Mouse (Mus musculus) embryonic facial prominence, embryonic 13.5 days (tissue): ENCODE measurements at regions not wholly inside any gene's neighbourhood (a gene's known extent, or its start where the extent isn't known, plus 50 kb on each side); places are given as distances from the start of the nearest gene placed in this dataset.

Experiments used
- ATAC-seq: fragments of 200-750 bp; cut with Nextera tagmentation; 2 replicates; pipeline ENCODE4 v1.8.0; 2017; ENCODE audit warnings: low read depth; ENCODE audit not compliant: insufficient number of reproducible peaks, insufficient read depth, low FRiP score, low TSS enrichment
- H3K27ac ChIP-seq: fragments of 300-500 bp; sonication (generic); 2 replicates; pipeline ENCODE4 v1.5.1; 2015; ENCODE audit warnings: moderate library complexity, mild to moderate bottlenecking, inconsistent platforms
- H3K27me3 ChIP-seq: fragments of 300-500 bp; sonication (generic); 2 replicates; pipeline ENCODE4 v1.6.1; 2015; ENCODE audit warnings: mild to moderate bottlenecking, inconsistent platforms
- H3K36me3 ChIP-seq: fragments of 300-500 bp; sonication (generic); 2 replicates; pipeline ENCODE4 v1.6.1; 2015; ENCODE audit warnings: mild to moderate bottlenecking, inconsistent platforms
- H3K4me1 ChIP-seq: fragments of 300-500 bp; sonication (generic); 2 replicates; pipeline ENCODE4 v1.6.1; 2015; ENCODE audit warnings: inconsistent platforms
- H3K4me2 ChIP-seq: fragments of 300-500 bp; sonication (generic); 2 replicates; pipeline ENCODE4 v1.6.1; 2015; ENCODE audit warnings: moderate library complexity, mild to moderate bottlenecking, inconsistent platforms
- H3K4me3 ChIP-seq: fragments of 300-500 bp; sonication (generic); 2 replicates; pipeline ENCODE4 v1.5.1; 2015; ENCODE audit warnings: mild to moderate bottlenecking, inconsistent platforms
- H3K9ac ChIP-seq: fragments of 300-500 bp; sonication (generic); 2 replicates; pipeline ENCODE4 v1.6.1; 2015; ENCODE audit warnings: mild to moderate bottlenecking, inconsistent platforms
- H3K9me3 ChIP-seq: fragments of 300-500 bp; sonication (generic); 2 replicates; pipeline ENCODE4 v1.6.1; 2016; ENCODE audit warnings: inconsistent platforms
- WGBS: fragments of 180-500 bp; shearing (Covaris S2); methylation state at CpG from one replicate; pipeline ENCODE4 v1.1.7; 2015; ENCODE audit warnings: mixed read lengths; 5-methylcytosine and 5-hydroxymethylcytosine counted together

DNA sequence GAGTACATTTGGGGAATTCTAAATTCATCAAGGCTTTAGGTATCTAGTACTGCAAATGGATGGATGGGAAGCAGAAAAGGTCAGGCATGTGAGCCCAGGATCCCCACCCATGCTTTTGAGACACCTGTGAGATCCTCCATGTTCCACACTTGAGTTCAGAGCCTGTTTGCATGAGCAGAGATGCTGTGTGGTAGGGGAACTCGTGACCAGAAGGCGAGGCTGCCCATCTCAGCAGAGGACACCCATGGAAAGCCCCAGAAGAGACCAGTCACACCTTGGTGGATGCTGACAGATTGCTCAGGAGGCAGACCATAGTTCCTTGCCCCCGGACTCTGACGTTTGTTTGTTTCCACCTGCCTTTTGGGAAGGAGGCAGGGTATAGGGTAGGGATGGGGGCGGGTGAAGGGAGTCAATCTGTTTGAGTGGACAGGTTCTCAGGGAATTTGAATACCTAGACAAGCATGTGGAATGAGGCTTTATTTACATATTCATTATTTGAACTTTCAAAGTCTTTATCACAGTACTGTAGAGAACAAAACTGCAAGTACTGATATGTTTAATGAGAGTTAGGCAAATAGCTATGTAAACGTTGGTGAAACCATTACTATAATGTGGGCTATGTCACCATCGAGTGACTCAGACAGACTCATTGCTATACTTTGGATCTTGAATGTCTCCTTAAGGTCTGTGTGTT is 278.5 kb downstream of the Dhx35 start:
- H3K4me1 ChIP-seq: peaks cover 9% of the 10 kb centered on the region; the same call in 1 of the 2 replicates
- H3K36me3 ChIP-seq: no peaks in the 10 kb centered on the region
- no peak overlapping the region for H3K4me2 ChIP-seq
- 83% methylated on average over 7 of the region's 7 CpGs for WGBS
- no peaks in the 10 kb centered on the region for H3K9me3 ChIP-seq
- no peak overlapping the region for H3K27ac ChIP-seq
- no peak overlapping the region for H3K9ac ChIP-seq
- no peak for ATAC-seq
- H3K27me3 ChIP-seq: no peaks in the 10 kb centered on the region
- no peak overlapping the region for H3K4me3 ChIP-seq

DNA sequence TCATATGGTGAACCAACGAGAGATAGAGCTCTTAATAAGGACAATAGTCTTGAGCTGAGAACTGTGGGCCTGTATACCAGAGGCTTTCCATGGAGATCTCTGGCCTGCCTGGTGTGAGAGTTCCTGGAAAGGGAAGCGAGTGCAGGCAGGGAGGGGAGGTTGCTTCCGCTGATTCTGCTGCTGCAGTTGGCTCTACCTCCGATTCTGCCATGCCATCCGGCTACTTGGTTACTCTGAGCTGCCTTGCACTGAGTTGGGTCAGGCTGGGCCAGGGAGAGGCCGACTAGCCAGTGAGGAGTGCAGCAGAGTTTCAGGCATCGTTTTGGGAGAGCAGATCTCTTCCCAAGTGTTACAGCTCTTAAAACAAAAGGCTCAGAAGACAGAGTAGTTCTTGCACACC is 285.2 kb downstream of the Dhx35 start:
- H3K4me3 ChIP-seq: no peak overlapping the region
- ATAC-seq: no peak
- H3K9me3 ChIP-seq: no peaks in the 10 kb centered on the region
- no peaks in the 10 kb centered on the region for H3K36me3 ChIP-seq
- H3K9ac ChIP-seq: no peak overlapping the region
- no peak overlapping the region for H3K27ac ChIP-seq
- no peak overlapping the region for H3K4me2 ChIP-seq
- 81% methylated on average over 7 of the region's 7 CpGs for WGBS
- H3K4me1 ChIP-seq: no peaks in the 10 kb centered on the region
- no peaks in the 10 kb centered on the region for H3K27me3 ChIP-seq

DNA sequence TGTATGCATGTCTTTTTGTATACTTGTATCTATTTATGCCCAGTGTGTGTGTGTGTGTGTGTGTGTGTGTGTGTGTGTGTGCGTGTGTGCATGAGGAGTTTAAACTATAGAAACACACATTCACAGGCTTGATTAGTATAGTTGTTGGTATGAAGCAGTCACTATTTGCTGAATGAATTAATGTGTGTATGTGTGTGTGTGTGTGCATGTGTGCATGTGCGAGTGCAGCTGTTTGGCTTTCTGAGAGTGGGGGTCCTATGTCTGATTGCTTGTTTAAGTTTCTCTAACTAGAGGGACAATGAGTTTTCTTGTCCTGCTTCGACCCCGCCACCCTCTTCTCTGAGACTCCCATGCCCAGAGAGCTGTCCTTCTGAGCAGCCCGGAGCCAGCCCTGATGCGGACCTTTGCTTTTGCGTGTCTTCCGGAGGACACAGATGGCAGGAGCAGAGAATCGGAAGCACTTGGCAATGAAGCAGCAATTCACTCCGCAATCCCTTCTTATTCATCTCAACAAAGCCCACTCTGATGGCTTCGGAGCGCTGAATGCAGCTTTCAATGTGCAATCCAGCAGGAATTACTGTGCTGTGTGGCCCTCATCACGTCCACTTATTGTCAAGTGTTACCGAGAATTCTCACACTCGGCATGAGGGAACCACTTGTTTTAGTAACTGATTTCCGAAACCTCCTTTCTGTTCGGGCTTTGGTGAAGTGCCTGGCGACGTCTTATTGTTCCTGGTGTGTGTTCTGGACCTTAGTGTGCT is 286.4 kb downstream of the Dhx35 start:
- no peaks in the 10 kb centered on the region for H3K27me3 ChIP-seq
- H3K27ac ChIP-seq: no peak overlapping the region
- ATAC-seq: no peak
- WGBS: 79% methylated on average over 19 of the region's 19 CpGs
- H3K4me2 ChIP-seq: no peak overlapping the region
- no peaks in the 10 kb centered on the region for H3K36me3 ChIP-seq
- H3K9ac ChIP-seq: no peak overlapping the region
- no peaks in the 10 kb centered on the region for H3K4me1 ChIP-seq
- H3K4me3 ChIP-seq: no peak overlapping the region
- H3K9me3 ChIP-seq: no peaks in the 10 kb centered on the region

DNA sequence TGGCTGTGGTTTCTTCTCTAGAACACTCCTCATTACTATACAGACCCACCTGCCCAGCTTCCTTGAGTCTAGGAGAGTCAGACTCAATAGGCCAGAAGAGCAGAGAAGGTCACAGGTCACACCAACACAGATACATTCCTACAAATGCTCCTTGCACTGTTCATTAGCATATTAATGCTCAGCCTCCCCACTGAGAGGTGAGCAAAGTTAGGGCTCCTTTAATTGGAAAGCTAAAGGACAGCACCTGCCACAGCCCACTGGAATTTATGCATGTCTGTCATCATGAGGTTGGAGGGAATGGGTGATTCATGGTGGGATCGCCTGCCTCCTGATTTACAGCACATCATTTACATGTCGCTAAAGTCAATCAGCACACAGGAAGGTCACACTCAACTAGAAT is 292.2 kb downstream of the Dhx35 start:
- ATAC-seq: no peak
- no peak overlapping the region for H3K27ac ChIP-seq
- H3K36me3 ChIP-seq: no peaks in the 10 kb centered on the region
- H3K27me3 ChIP-seq: no peaks in the 10 kb centered on the region
- H3K4me3 ChIP-seq: no peak overlapping the region
- no peak overlapping the region for H3K4me2 ChIP-seq
- no peaks in the 10 kb centered on the region for H3K9me3 ChIP-seq
- H3K9ac ChIP-seq: no peak overlapping the region
- H3K4me1 ChIP-seq: no peaks in the 10 kb centered on the region
- WGBS: 78% methylated on average over 2 of the region's 2 CpGs

DNA sequence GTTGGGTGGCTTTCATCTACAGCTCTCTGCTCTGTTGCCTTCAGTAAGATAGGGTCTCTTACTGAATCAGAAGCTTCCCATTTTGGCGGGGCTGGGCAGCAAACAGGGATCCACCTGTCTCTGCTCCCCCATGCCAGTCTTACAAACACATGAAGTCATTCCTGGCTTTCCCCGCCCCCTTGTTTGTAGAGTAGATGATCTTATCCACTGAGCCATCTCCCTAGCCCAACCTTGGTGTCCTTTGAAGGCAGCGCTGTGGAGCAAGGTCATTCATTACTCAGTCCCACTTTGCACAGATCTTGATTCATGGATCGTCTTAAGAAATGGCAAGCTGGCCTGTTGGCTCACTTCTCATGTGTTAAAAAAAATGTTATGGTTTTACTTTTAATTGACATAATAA is 293.6 kb downstream of the Dhx35 start:
- Histone ChIP-seq H3K36me3 (no peaks in the 10 kb centered on the region), H3K4me2 (no peak overlapping the region), H3K4me3 (no peak overlapping the region), H3K4me1 (no peaks in the 10 kb centered on the region), H3K9ac (no peak overlapping the region), H3K27ac (no peak overlapping the region), H3K27me3 (no peaks in the 10 kb centered on the region), H3K9me3 (no peaks in the 10 kb centered on the region)
- 87% methylated on average over 4 of the region's 4 CpGs for WGBS
- ATAC-seq: no peak

DNA sequence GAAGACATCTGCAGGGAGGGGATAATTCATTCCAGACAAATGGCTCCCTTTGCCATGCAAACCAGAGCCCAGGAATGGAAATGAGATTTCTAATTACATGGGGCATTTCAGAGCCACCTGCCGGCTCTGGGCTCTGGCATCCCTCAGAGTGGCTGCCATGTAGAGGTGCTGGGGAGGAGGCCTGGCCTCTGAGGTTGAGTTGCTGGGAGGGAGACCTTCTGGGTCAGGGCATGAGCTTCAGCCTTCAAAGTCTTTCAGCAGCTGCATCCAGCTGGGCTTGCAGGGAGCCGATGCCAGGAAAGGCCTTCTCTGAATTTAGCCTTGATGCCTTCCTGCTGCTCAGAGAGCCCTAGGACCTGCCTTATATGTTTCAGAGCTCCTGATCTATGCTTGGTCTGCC is 302.1 kb downstream of the Dhx35 start:
- H3K27me3 ChIP-seq: no peaks in the 10 kb centered on the region
- H3K9ac ChIP-seq: no peak overlapping the region
- no peak for ATAC-seq
- WGBS: 35% methylated on average over 2 of the region's 2 CpGs
- H3K4me2 ChIP-seq: no peak overlapping the region
- no peak overlapping the region for H3K4me3 ChIP-seq
- H3K36me3 ChIP-seq: no peaks in the 10 kb centered on the region
- no peaks in the 10 kb centered on the region for H3K9me3 ChIP-seq
- H3K27ac ChIP-seq: no peak overlapping the region
- H3K4me1 ChIP-seq: peaks cover 8% of the 10 kb centered on the region

DNA sequence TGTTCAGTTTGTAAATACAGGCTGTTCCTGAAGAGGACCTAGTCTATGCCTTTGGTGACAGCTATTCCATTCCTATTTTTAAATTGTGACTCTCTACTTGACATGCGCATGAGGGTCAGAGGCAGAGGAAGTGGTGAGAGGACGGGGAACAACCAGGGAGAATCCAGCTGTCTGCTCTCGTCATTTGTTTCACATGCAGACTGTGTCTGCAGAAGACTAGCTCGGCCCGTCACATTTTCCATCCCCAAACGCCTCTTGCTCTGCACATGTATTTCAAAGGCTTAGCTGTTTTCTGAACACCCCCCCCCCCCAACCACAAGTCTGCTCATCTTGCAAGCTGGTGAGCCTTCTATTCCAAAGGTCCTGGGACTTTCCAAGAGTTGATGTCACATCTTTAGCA is 339.4 kb downstream of the Dhx35 start:
- Histone ChIP-seq H3K9ac (no peak overlapping the region), H3K4me3 (no peak overlapping the region), H3K27me3 (no peaks in the 10 kb centered on the region), H3K4me2 (no peak overlapping the region), H3K27ac (no peak overlapping the region), H3K9me3 (no peaks in the 10 kb centered on the region), H3K4me1 (no peaks in the 10 kb centered on the region), H3K36me3 (no peaks in the 10 kb centered on the region)
- no peak for ATAC-seq
- 68% methylated on average over 6 of the region's 6 CpGs for WGBS

DNA sequence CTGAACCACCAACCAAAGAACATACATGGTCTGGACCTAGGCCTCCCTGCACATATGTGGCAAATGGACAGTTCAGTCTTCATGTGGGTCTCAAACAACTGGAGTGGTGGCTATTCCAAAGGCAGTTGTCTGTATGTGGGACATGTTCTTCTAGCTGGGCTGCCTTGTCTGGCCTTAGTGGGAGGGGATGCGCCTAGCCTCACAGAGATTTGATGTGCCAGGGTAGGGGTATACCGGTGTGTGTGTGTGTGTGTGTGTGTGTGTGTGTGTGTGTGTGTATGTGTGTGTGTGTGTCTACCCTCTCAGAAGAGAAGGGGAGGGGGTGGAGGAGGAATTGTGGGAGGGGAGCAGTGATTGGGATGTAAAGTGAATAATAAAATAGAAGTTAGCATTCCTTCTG is 344.0 kb downstream of the Dhx35 start:
- Histone ChIP-seq H3K9ac (no peak overlapping the region), H3K4me2 (no peak overlapping the region), H3K4me1 (no peaks in the 10 kb centered on the region), H3K27ac (no peak overlapping the region), H3K4me3 (no peak overlapping the region), H3K9me3 (no peaks in the 10 kb centered on the region), H3K27me3 (no peaks in the 10 kb centered on the region), H3K36me3 (no peaks in the 10 kb centered on the region)
- no peak for ATAC-seq
- 92% methylated on average over 2 of the region's 2 CpGs for WGBS

DNA sequence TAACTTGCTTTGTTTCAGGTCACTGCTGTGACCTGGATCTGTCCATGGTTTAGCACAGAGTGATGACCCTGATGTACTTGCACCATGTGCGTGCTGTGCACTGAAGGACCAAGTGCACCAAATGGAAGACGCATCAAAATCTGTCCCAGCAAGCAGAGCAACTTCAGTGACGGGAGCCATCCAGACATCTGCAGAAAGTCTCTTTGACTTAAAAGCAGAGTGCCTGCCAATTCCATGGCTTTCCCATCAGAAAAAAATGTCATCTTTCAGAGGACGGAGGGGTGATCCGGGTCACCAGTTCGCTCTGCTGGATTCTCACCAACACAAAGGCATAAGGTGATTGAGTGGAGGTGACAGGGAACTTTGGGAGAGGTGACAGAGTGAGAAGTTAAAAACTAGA is 351.4 kb downstream of the Dhx35 start:
- Histone ChIP-seq H3K4me1 (no peaks in the 10 kb centered on the region), H3K9ac (no peak overlapping the region), H3K36me3 (no peaks in the 10 kb centered on the region), H3K4me3 (no peak overlapping the region), H3K4me2 (no peak overlapping the region), H3K27ac (no peak overlapping the region), H3K9me3 (no peaks in the 10 kb centered on the region), H3K27me3 (no peaks in the 10 kb centered on the region)
- 79% methylated on average over 6 of the region's 6 CpGs for WGBS
- no peak for ATAC-seq

DNA sequence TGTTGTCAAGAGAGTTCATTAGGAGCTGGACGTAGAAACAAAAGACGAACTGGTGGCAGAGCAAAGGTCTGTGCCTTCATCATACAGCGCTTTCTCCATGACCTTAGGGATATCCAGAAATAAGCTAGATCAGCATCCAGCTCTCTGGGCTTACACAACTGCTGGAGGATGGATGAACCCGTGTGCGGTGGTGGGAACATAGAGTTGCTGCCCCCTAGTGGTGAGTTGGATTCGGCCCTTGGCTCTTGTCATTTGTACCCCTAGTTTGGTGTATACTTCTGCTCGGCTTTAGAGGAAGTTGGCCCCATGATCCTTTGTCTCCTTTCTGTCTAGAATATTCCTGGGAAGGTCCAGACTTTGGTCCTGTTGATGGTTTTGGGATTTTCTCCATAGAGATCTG is 369.4 kb downstream of the Dhx35 start:
- H3K27me3 ChIP-seq: no peaks in the 10 kb centered on the region
- H3K9ac ChIP-seq: no peak overlapping the region
- ATAC-seq: no peak
- no peak overlapping the region for H3K4me3 ChIP-seq
- no peak overlapping the region for H3K27ac ChIP-seq
- H3K4me2 ChIP-seq: no peak overlapping the region
- H3K4me1 ChIP-seq: no peaks in the 10 kb centered on the region
- H3K9me3 ChIP-seq: no peaks in the 10 kb centered on the region
- 42% methylated on average over 7 of the region's 7 CpGs for WGBS
- no peaks in the 10 kb centered on the region for H3K36me3 ChIP-seq

DNA sequence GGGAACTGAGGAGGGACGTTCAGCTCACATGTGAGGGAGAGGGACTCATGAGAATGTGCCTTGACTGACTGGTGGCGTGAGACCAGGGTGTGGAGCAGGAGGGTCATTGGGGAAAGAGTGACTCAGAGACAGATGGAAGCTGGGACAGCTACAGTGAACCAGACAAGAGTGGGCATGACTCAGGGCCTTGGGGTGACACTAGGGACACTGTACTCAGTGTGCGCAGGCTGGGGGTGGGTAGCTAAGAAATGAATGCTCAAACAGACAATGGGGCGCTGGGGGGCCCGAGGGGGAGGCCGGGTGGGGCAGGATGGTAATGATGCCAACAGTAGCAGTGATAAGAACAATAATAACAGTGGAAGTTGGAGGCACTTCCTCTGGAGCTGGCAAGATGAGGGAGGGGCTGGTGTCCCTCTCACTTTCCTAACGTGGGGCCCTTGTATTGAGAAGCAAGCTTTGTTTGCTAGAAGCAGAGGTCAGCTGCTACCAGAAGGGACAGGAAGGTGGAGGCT is 374.0 kb downstream of the Dhx35 start:
- WGBS: 70% methylated on average over 7 of the region's 7 CpGs
- Histone ChIP-seq H3K4me1 (no peaks in the 10 kb centered on the region), H3K9ac (no peak overlapping the region), H3K36me3 (no peaks in the 10 kb centered on the region), H3K9me3 (no peaks in the 10 kb centered on the region), H3K27ac (no peak overlapping the region), H3K27me3 (no peaks in the 10 kb centered on the region), H3K4me2 (no peak overlapping the region), H3K4me3 (no peak overlapping the region)
- no peak for ATAC-seq

DNA sequence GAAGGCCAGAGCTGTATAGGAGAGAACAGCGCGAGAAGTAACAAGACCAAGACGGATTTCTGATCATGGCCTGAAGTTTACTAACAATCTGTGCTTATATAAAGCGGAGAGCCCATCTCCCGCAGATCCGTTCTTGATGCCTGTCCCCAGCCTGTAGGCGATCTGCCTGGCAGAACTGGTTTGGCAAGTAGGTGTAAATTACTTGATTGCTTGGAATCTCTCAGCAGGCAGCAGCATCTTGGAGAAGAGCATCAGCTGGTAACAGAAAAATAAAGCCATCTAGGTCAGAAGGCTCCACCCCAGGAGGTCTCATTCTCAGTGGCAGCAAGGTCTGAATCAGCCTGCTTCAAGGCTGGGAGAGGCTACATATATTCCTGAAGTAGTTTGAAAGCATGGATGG is 401.5 kb downstream of the Dhx35 start:
- H3K36me3 ChIP-seq: no peaks in the 10 kb centered on the region
- no peak overlapping the region for H3K9ac ChIP-seq
- no peak overlapping the region for H3K27ac ChIP-seq
- no peaks in the 10 kb centered on the region for H3K27me3 ChIP-seq
- no peak for ATAC-seq
- H3K4me3 ChIP-seq: no peak overlapping the region
- no peak overlapping the region for H3K4me2 ChIP-seq
- 0 out of 2 replicates have a peak, but pooled peaks cover 7% of the 10 kb centered on the region for H3K4me1 ChIP-seq
- H3K9me3 ChIP-seq: no peaks in the 10 kb centered on the region
- 43% methylated on average over 7 of the region's 7 CpGs for WGBS
